Mouse (Mus musculus) intestine, embryonic 15.5 days (tissue): ENCODE measurements at regions not wholly inside any gene's neighbourhood (a gene's known extent, or its start where the extent isn't known, plus 50 kb on each side); places are given as distances from the start of the nearest gene placed in this dataset.

Source experiments
- ATAC-seq: fragments of 200-750 bp; cut with Nextera tagmentation; 2 replicates; pipeline ENCODE4 v1.8.0; 2017; ENCODE audit warnings: moderate TSS enrichment, moderate library complexity
- H3K27ac ChIP-seq: fragments of 300-500 bp; sonication (generic); 2 replicates; pipeline ENCODE4 v1.5.1; 2015; ENCODE audit warnings: mild to moderate bottlenecking, inconsistent platforms
- H3K27me3 ChIP-seq: fragments of 300-500 bp; sonication (generic); replicated peaks from 2 replicates; pipeline ENCODE4 v1.6.1; 2015; ENCODE audit warnings: inconsistent platforms
- H3K36me3 ChIP-seq: fragments of 300-500 bp; sonication (generic); 2 replicates; pipeline ENCODE4 v1.6.1; 2015; ENCODE audit warnings: inconsistent platforms
- H3K4me1 ChIP-seq: fragments of 300-500 bp; sonication (generic); replicated peaks from 2 replicates; pipeline ENCODE4 v1.6.1; 2015; ENCODE audit warnings: inconsistent platforms
- H3K4me2 ChIP-seq: fragments of 300-500 bp; sonication (generic); replicated peaks from 2 replicates; pipeline ENCODE4 v1.6.1; 2015; ENCODE audit warnings: mild to moderate bottlenecking, inconsistent platforms
- H3K4me3 ChIP-seq: fragments of 300-500 bp; sonication (generic); replicated peaks from 2 replicates; pipeline ENCODE4 v1.5.1; 2015; ENCODE audit warnings: inconsistent platforms
- H3K9ac ChIP-seq: fragments of 300-500 bp; sonication (generic); 2 replicates; pipeline ENCODE4 v1.6.1; 2015; ENCODE audit warnings: inconsistent platforms
- H3K9me3 ChIP-seq: fragments of 300-500 bp; sonication (generic); 2 replicates; pipeline ENCODE4 v1.6.1; 2016; ENCODE audit warnings: inconsistent platforms

GRCm38 (mm10) chrX:21433501-21433900, 50.8 kb upstream of the Agtr2 start:
- H3K27ac ChIP-seq, result no peak overlapping the region
- no peaks in the 10 kb centered on the region for H3K9me3 ChIP-seq
- ATAC-seq, result no peak

More at GRCm38 (mm10) chrX:21433501-21433900, 50.8 kb upstream of the Agtr2 start:
- H3K27me3 ChIP-seq, result no peaks in the 10 kb centered on the region
- H3K4me3 ChIP-seq, result no peak overlapping the region
- no peaks in the 10 kb centered on the region for H3K36me3 ChIP-seq
- H3K4me1 ChIP-seq, result no peaks in the 10 kb centered on the region
- H3K9ac ChIP-seq, result no peak overlapping the region
- H3K4me2 ChIP-seq, result no peak overlapping the region
